Mouse (Mus musculus) midbrain, postnatal 0 days (tissue): ENCODE data around the gene Gm43720. TPM values are rescaled to one million over a fixed set of nuclear protein-coding genes. Genes with fewer than 3 reads are reported as not detected.

Experiments used
- ATAC-seq: fragments of 200-750 bp; cut with Nextera tagmentation; 2 replicates; pipeline ENCODE4 v1.8.0; 2017; ENCODE audit warnings: moderate number of reproducible peaks, mild to moderate bottlenecking, moderate TSS enrichment, moderate library complexity; ENCODE audit not compliant: low FRiP score
- DNase-seq: peaks from one replicate; pipeline ENCODE4 v3.0.0-alpha.2; 2015; ENCODE audit warnings: low spot score
- H3K27ac ChIP-seq: fragments of 300-500 bp; sonication (generic); 2 replicates; pipeline ENCODE4 v1.5.1; 2014; ENCODE audit warnings: low read depth, mild to moderate bottlenecking, low read length, mixed read lengths
- H3K27me3 ChIP-seq: fragments of 300-500 bp; sonication (generic); 2 replicates; pipeline ENCODE4 v1.6.1; 2014; ENCODE audit warnings: low read length, control low read depth, mixed read lengths; ENCODE audit not compliant: insufficient read depth
- H3K36me3 ChIP-seq: fragments of 300-500 bp; sonication (generic); 2 replicates; pipeline ENCODE4 v1.6.1; 2014; ENCODE audit warnings: low read length, control low read depth, mixed read lengths; ENCODE audit not compliant: insufficient read depth
- H3K4me1 ChIP-seq: fragments of 300-500 bp; sonication (generic); 2 replicates; pipeline ENCODE4 v1.6.1; 2014; ENCODE audit warnings: mild to moderate bottlenecking, control low read depth, antibody characterized with exemption, low read length, mixed read lengths; ENCODE audit not compliant: insufficient read depth
- H3K4me2 ChIP-seq: fragments of 300-500 bp; sonication (generic); 2 replicates; pipeline ENCODE4 v1.6.1; 2014; ENCODE audit warnings: low read depth, mild to moderate bottlenecking, low read length, mixed read lengths; ENCODE audit not compliant: poor library complexity, severe bottlenecking
- H3K4me3 ChIP-seq: fragments of 300-500 bp; sonication (generic); 2 replicates; pipeline ENCODE4 v1.5.1; 2014; ENCODE audit warnings: low read depth, mild to moderate bottlenecking, low read length, moderate library complexity
- H3K9ac ChIP-seq: fragments of 300-500 bp; sonication (generic); replicated peaks from 2 replicates; pipeline ENCODE4 v1.6.1; 2014; ENCODE audit warnings: mild to moderate bottlenecking, low read length, moderate library complexity, mixed read lengths; ENCODE audit not compliant: poor library complexity, severe bottlenecking
- H3K9me3 ChIP-seq: fragments of 300-500 bp; sonication (generic); 2 replicates; pipeline ENCODE4 v1.6.1; 2016; ENCODE audit warnings: low read length, control low read depth
- CTCF ChIP-seq: IDR thresholded peaks from 2 replicates; pipeline ENCODE4 v1.5.1; 2016; ENCODE audit warnings: antibody characterized with exemption, mild to moderate bottlenecking
- WGBS: fragments of 180-500 bp; shearing (Covaris S2); extraction: QIAGEN DNeasy Blood & Tissue Kit; methylation state at CpG from one replicate; pipeline ENCODE4 v1.1.7; 2014; 5-methylcytosine and 5-hydroxymethylcytosine counted together
- polyA plus RNA-seq: library from polyadenylated mRNA; unstranded; fragments of >200 nt; fragmentation: Nextera tagmentation; extraction: Ambion mirVana; gene quantifications from 2 replicates; pipeline ENCODE4 v1.2.1, GENCODE M21; 2015
- total RNA-seq: library from RNA; depleted of rRNA; stranded (reverse); fragments of >200 nt; gene quantifications from 2 replicates; pipeline ENCODE4 v1.2.3, GENCODE M21; 2014

The Gm43720 gene
- total and polyA plus RNA-seq, 2 experiments from 2014 or later = 0.11 TPM; not detected in 1

DNA sequence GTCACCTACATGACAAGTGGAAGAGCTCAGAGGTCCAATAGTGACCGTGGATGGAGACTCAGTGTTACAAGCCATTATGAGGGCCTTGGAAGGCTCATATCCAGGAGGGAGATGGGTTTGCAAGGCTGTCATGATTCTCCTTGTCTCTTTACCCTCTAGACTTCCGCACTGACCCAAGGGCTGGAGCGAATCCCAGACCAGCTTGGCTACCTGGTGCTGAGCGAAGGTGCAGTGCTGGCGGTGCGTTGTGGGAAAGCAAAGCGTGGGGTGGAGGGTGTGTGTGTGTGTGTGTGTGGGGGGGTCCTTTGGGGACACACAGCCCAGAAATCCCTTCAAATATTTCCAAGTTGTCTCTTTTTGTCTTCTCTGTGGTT lies 23.7 kb downstream of the Gm43720 start:
- Histone ChIP-seq H3K4me3 (peak overlapping the region; percentile 66), H3K27me3 (no peaks in the 10 kb centered on the region), H3K4me1 (0 out of 2 replicates have a peak, but pooled peaks cover 2% of the 10 kb centered on the region), H3K9ac (peak overlapping the region; percentile 79), H3K27ac (peak overlapping the region; percentile 85), H3K4me2 (peak overlapping the region; percentile 89), H3K9me3 (no peaks in the 10 kb centered on the region), H3K36me3 (peaks cover 26% of the 10 kb centered on the region)
- 21% methylated on average over 7 of the region's 7 CpGs for WGBS
- no peak for TF ChIP-seq CTCF
- ATAC-seq (peak; percentile 8; the same call in 1 of the 2 replicates), DNase-seq (no peak)

DNA sequence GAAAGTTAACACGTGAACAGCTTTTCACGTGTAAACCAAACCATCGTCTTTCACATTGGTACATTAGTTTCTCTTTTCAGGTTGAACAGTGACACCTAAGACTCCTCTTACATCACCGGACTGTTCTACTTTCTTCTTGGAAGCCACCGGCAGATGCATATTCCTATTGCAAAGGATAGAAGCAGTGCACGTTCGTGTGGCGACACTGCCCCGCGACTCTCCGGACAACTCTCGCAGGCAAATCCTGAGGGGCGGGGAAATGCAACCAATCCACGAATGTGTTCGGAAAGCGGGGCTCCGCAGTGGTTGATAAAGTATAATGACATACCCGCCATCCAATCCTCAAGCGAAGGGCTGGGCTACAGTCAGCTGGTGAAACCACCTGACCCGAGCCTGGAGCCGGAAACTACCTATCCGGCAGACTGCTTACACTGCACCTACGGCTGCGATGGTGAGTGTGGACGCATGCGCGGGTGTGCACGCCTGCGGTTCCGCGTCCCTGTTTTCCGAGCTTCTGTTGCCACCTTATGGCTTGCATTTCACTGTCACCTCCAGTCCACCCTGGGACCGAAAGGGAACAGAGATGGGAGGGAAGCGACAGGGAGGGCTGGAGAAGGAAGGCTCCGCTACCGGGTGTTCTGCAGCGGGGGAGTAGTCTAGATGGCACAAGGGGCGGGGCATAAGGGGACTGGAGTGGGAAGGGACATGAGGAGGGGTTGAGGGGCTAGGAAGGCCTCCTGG lies 24.2 kb downstream of the Gm43720 start, which contains the start of gene Lamtor4:
Lamtor4 (plus strand) TSS at position 130 of the 741 bp plus-strand sequence.
- Histone ChIP-seq H3K27me3 (no peaks in the 10 kb centered on the region), H3K9me3 (no peaks in the 10 kb centered on the region), H3K27ac (peak within 1 kb of the TSS; percentile 85), H3K4me3 (peak within 1 kb of the TSS; percentile 66), H3K9ac (peak within 1 kb of the TSS; percentile 79), H3K4me2 (peak within 1 kb of the TSS; percentile 89), H3K36me3 (peaks cover 22% of the 10 kb centered on the region), H3K4me1 (0 out of 2 replicates have a peak, but pooled peaks cover 2% of the 10 kb centered on the region)
- WGBS = under 1% methylated on average over 38 of the region's 38 CpGs
- peak; percentile 59 for TF ChIP-seq CTCF
- peak; percentile 100 for ATAC-seq
- peak; percentile 98 for DNase-seq

GRCm38 (mm10) chr5:138253061-138253460 lies 26.7 kb downstream of the Gm43720 start:
- Histone ChIP-seq H3K9me3 (no peaks in the 10 kb centered on the region), H3K4me3 (no peak overlapping the region), H3K4me1 (0 out of 2 replicates have a peak, but pooled peaks cover 2% of the 10 kb centered on the region), H3K4me2 (no peak overlapping the region), H3K27ac (no peak overlapping the region), H3K27me3 (no peaks in the 10 kb centered on the region), H3K36me3 (0 out of 2 replicates have a peak, but pooled peaks cover 3% of the 10 kb centered on the region), H3K9ac (no peak overlapping the region)
- ATAC-seq (no peak), DNase-seq (no peak)
- 0 out of 2 replicates have a peak, but pooled peaks have one; percentile 9 for TF ChIP-seq CTCF
- 92% methylated on average over 3 of the region's 3 CpGs for WGBS

- Histone ChIP-seq H3K9ac (no peak overlapping the region), H3K27ac (no peak overlapping the region), H3K4me2 (no peak overlapping the region), H3K4me1 (no peaks in the 10 kb centered on the region), H3K4me3 (no peak overlapping the region), H3K9me3 (no peaks in the 10 kb centered on the region), H3K36me3 (no peaks in the 10 kb centered on the region), H3K27me3 (no peaks in the 10 kb centered on the region)
- ATAC-seq = no peak
- DNase-seq = no peak
- TF ChIP-seq CTCF = no peak
- WGBS = 84% methylated on average over 12 of the region's 12 CpGs
Measured at GRCm38 (mm10) chr5:138251144-138251543, 28.6 kb downstream of the Gm43720 start.

DNA sequence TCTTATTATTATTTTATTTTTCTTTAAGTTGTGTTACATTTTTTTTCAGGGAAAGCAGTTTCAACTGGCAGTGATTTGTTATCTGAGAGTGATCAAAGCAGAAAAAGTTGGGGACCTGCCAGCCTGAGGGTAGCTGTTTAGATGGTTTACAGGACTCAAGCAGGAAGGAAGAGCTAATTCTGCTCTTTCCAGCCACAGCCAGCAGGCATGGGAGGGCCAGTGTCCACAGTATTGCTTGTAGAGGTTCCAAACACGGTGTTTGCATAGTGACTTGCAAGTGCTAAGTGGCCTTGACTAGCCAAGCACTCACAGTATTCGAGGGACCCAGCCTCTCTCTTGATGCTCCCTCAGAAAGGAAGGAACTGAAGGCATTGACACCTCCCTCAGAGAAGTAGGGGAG lies 38.2 kb downstream of the Gm43720 start:
- Histone ChIP-seq H3K27me3 (no peaks in the 10 kb centered on the region), H3K4me2 (no peak overlapping the region), H3K4me1 (no peaks in the 10 kb centered on the region), H3K9me3 (no peaks in the 10 kb centered on the region), H3K36me3 (no peaks in the 10 kb centered on the region), H3K27ac (no peak overlapping the region), H3K4me3 (no peak overlapping the region), H3K9ac (no peak overlapping the region)
- ATAC-seq (no peak), DNase-seq (no peak)
- WGBS = 41% methylated on average over 2 of the region's 2 CpGs
- no peak for TF ChIP-seq CTCF

- no peaks in the 10 kb centered on the region for H3K27me3 ChIP-seq
- H3K4me1 ChIP-seq = no peaks in the 10 kb centered on the region
- no peak for DNase-seq
- H3K4me3 ChIP-seq = no peak overlapping the region
- H3K9me3 ChIP-seq = no peaks in the 10 kb centered on the region
- no peak overlapping the region for H3K27ac ChIP-seq
- no peak for ATAC-seq
- H3K36me3 ChIP-seq = no peaks in the 10 kb centered on the region
- no peak overlapping the region for H3K9ac ChIP-seq
- no peak overlapping the region for H3K4me2 ChIP-seq
- no peak for TF ChIP-seq CTCF
Measured at GRCm38 (mm10) chr5:138234224-138234623, 45.5 kb downstream of the Gm43720 start.
